Mouse (Mus musculus) gastrocnemius, postnatal 14 days (tissue): ENCODE measurements around the gene Gmpr. TPM values are rescaled to one million over a fixed set of nuclear protein-coding genes. Genes with fewer than 3 reads are reported as not detected.

Experiments
- DNase-seq: peaks from one replicate; pipeline ENCODE4 v3.0.0; 2021; ENCODE audit warnings: mixed read lengths
- intact Hi-C: fragments of 180-260 bp; cut with DNase I; formaldehyde crosslinking; loops from one replicate; pipeline ENCODE4 v1.15.1; 2025; ENCODE audit warnings: low total_unique reads
- total RNA-seq, 2 experiments: library from RNA; stranded (reverse); gene quantifications; 2 replicates each; pipeline ENCODE4 v1.2.3; 2021

Gene Gmpr
- total RNA-seq, 2 experiments from 2014 or later, result 135 to 147 TPM

DNA sequence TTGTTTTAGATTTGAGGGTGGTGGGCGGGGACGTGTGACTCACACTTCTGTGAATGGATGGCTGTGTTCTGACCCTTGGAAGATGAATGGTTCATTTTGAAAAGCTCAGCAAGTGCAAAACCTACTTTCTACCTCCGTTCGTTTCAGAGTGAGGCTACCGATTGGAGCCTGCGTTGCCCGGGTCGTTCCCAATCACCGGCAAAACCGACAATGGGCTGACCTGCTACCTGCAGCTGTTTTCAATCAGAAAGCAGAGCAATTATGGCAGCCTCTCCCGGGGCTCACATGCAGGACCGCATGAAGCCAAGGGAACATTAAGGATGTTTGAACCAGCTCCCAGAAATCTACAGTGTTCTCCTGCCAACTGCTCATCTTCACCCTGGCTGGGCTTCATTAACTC is 75.0 kb downstream of the Gmpr start:
- DNase-seq, result peak; percentile 15
- intact Hi-C loops, result no loop called here

DNA sequence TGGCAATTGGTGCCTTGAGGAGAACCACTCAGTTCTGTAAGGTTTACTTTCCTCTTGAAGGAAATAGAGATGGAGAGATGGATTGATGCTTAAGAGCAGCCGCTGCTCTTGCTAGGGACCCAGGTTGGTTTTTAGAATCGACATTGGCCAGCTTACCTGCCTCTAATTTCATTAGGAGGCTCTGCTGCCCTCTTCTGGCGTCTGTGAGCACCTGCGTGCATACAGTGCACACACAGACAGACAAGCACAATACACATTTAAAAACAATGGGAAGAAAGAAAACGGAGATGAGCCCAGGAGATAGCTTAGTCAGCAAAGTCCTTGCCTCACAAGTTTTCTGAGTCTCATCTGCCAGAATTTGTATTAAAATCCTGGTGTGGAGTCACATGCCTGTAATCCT is 75.8 kb downstream of the Gmpr start:
- intact Hi-C loops, result no loop called here
- no peak for DNase-seq

DNA sequence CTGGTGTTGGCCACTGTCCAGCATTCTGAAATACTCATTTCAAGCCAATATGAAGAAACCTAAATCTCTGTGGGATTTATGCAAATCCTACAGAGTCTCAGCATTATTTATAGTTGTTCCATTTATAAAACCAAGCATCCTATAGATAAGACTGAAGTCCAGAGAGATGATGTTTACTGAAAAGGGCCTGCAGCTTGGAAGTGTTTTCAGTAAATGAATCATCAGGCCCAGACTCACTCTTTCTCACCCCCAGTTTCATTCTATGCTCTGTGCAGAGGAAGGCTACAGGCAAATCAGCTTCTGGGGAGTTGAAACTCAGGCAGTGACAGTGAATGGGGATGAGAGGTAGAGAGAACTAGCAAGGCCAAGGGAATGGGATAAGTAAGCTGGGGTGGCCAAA is 83.7 kb downstream of the Gmpr start:
- DNase-seq, result no peak
- intact Hi-C loops, result no loop called here

DNA sequence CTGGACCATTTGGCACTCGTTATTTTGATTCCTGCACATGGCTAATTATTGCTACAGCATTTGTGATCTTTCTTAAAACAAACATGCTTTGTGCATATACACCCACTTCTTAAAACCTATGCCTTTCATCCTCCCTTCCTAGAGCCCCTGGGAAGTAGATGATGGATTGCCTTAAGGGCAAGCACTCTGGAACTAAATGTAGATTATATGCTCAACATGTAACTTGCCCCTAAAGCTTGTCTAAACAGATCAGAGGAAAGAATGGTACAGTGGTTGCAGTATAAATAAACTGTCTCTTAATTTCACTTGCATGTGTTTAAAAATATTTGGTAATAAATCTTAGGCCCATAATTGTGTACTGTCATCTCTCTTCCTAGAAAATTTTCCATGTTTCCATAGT is 86.7 kb downstream of the Gmpr start:
- intact Hi-C loops, result no loop called here
- no peak for DNase-seq

DNA sequence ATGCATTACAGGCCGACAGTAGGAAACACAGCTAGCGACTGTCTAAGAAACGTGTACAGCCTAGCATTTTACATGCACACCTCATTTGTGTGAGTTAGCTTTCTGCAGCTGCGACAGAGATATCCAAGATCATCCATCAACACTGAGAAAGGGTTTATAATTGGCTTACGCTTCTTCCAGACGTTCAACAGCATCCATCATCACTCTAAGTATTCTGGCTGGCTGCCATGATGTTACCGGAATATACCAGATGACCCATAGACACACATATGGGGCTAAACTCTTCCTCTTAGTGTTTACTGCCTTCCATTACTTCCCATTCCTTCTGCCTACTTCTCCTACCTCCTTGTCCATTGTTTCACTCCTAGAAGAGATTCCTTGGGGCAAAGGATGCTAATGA is 88.2 kb downstream of the Gmpr start:
- intact Hi-C loops, result no loop called here
- no peak for DNase-seq

DNA sequence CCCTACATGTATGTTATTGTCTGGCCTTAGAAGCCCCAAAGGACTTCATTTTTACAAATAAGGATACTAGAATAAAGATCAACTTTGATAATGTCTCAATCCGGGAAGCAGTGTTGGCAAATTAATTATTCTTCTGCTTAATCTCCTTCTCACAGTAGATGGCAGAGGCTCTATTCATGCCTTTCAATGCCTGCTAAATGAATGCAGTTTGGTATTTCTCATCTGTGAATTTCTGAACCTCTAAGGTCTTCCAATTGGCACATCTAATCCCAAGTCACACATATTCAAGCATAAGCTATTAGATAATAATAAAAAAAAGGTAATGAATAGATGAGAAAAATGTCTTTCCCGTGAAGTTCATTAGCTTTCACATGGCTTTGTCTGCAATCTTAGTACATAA is 92.6 kb downstream of the Gmpr start:
- intact Hi-C loops, result no loop called here
- DNase-seq, result no peak

DNA sequence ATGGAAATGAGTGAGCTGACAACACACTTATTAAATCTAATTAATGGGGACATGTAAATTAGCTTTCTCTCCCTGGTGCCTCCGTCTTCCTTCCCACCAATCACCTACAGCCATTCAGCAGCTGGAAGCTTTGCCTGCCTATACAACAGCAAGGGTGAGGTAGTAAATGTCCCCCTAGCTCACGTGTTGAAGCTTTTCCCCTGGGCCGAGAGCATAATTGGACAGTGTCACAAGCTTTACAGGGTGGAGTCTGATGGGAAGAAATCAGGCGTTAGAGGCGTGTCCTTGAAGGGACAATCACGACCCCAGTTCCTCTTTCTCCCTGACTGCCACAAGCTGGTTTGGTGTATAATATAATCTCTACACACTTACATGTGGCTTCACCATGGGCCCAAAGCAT is 93.2 kb downstream of the Gmpr start:
- DNase-seq, result no peak
- intact Hi-C loops, result no loop called here

Other genes starting within 250 kb of the Gmpr start
- 10 to 100 TPM; 12.0 to 21.1 TPM for gene Mylip, start 117.7 kb upstream of the Gmpr start, total RNA-seq